Mouse (Mus musculus): Measurements from ENCODE around the gene Nod1.
"Not testable (repeated sequence)": the region's sequence is repeated elsewhere in the genome, so short reads cannot be mapped to it uniquely, and the experiment has no call there.

Nod1 gene

DNA sequence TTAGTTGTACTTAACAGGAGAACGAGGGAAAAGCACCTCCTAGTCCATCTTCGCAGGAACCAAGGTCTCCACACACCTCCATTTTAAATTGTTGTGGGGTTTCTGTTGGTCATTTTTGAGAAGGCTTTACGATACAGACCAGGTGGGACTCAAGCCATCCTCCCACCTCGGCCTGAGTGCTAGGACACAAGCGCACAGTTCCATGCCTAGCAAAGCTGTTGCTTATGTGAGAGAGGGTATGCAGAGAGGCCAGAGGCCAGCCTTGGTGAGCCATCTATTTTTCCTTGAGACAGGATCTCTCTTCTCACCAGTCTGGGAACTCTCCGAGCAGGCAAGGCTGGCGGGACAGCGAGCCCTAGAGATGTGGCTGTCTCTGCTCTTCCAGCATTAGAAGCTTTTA is 11.7 kb upstream of the Nod1 start:
- in situ Hi-C loops (cut with MboI, MseI), result loop anchor here in 1 of 2 experiments (5.0 kb wide), 1 partner anchor 302 kb away; the partner anchor contains the start of gene Mturn

DNA sequence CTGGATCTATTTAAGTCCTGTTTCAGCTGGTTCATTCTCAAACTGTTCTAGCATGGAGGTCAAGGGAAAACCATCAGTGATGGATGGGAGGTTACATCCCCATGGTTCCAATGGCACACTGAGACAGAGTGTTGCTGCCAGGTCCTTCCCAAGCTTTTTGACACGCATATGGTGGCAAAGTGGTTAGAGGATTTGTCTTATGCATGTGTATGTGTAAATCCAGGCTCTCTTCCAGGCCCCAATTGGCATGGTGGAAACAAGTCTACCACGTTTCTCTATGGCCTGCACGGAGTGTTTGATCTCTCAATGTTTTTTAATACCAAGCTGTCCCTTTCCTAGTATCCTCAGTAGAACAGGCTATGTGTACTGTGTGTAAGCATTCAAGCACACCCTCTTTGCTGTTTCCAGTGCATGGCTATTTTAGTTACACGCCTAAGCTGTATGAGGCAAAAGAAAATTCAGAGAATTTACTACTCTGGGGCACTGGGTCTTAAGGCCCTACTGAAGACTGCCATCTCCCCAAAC is 11.2 kb upstream of the Nod1 start:
- in situ Hi-C loops (cut with MboI, MseI), result loop anchor here in 1 of 2 experiments (5.0 kb wide), 1 partner anchor 301 kb away; the partner anchor contains the start of gene Mturn

DNA sequence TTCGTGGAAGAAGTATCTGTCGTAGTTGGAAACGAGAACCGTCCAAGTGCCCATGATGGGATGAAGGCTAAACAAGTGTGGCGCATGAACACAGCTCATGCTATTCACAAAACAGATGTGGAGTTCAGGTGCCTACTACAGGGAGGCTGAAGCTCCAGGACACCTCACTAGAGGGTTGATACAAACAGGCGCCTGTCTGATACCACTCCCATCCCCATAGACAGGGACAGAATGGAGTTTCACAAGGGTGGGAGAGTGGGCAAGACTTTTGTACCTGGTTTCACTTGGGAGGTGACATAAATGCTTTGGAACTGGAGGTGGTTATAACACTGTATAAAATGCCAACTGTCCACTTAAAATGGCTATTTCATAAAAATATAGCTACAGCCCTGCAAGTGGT is 7.0 kb upstream of the Nod1 start:
- in situ Hi-C loops (cut with MboI, MseI), result no loop called here

DNA sequence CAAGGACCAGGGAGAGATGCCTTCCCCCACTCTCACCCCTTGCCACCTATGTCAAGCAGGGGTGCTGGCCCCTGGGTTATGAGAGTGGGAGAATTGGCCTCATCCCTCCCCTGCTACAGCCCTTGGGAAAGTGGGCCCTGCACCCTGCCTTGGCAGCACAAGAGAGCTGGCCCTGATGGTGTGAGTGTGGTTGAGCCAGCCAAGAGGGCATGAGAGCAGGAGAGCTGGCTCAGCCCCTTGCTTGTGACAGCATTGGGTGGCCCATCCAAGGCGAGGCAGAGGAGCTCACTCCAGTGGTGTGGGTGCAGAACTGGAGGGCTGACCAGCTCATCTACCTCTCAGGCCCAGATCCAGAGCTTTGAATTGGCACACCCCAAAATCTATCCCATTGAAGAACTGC is 3.2 kb upstream of the Nod1 start:
- in situ Hi-C loops (cut with MboI, MseI), result no loop called here

DNA sequence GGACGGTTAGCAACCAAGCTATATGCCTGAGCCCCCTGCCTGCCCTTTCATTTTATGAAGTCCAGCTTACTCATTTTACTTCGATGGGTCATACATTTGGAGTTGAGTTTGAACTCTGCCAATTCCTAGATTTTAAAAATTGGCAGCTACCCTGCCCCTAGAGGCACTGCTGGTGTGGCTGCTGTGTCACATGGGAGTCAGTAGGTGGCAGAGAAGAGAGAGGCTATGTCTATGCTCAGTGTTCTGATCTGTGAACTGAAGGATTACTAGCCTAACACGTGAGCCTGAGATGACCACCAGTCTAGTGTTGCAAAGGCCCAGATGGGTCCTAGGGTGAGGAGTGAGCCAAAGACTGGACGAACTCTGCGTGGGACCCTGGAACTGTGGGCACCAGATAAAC is 2.1 kb upstream of the Nod1 start:
- in situ Hi-C loops (cut with MboI, MseI), result no loop called here

DNA sequence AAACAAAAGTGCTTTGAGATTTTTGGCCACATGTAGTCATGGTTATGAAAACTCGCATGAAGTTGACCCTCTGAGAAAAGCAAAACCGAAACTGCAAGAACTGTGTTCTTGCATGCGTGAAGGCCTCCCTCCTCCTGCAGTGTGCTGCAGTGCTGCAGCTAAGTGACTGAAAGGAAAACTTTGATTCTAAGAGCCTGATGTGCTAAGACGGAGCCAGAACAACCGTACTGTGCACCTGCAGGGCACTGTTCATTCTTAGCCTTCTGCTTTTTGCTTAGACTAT is 458 bp upstream of the Nod1 start:
- in situ Hi-C loops (cut with MboI, MseI), result no loop called here

DNA sequence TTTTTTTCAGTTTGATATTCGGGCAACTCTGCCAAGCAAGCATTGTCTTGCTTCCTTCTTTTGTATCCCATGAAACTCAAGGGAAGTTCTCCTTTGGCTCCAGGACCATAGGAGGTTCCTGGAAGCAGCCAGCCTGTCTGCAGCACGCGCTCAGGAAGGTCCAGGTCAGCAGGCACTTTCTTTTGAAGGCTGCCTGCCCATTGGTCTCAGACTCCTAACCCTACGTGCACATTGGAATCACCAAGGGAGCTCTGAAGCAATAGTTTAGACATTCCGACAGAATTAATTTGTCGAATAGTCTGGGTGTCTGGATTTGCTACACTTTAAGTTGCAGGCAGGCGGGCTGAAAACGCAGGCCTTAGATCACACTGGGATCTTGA is 691 bp downstream of the Nod1 start:
- in situ Hi-C loops (cut with MboI, MseI), result no loop called here

DNA sequence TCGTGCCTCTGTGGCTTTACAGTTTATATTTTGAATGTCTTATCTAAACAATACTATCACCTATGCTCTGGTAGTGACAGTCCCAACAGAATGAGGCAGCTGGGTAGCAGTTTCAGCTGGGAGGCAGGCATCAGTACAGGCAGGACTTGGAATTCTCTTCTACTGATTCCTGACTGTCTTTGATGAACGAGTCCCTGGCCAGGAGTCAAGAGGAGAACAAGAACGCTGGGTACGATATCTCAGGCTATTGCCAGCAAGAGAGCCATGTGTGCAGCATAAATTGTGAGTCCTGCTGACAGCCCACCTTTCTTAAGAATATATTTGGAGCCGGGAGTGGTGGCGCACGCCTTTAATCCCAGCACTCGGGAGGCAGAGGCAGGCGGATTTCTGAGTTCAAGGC is 1.9 kb downstream of the Nod1 start:
- in situ Hi-C loops (cut with MboI, MseI), result no loop called here

DNA sequence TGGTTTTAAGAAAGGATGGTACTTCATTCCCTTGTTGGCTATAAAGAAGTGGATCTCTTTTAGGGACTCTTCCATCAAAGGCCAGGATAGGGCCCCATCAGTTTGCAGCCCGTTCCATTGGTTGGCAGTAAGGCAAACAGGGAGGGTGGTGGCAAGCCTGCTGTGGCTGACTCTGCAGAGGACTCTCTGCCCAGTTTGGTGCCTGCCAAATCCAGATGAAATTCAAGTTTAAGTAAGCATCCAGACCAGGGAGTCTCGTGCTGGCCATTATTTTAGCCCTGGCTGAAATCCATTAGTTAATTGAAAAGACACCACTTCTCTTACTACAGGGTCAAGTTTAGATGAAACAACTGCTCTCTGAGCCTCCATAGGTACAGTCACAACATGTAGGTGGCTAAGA is 2.6 kb downstream of the Nod1 start:
- in situ Hi-C loops (cut with MboI, MseI), result no loop called here

DNA sequence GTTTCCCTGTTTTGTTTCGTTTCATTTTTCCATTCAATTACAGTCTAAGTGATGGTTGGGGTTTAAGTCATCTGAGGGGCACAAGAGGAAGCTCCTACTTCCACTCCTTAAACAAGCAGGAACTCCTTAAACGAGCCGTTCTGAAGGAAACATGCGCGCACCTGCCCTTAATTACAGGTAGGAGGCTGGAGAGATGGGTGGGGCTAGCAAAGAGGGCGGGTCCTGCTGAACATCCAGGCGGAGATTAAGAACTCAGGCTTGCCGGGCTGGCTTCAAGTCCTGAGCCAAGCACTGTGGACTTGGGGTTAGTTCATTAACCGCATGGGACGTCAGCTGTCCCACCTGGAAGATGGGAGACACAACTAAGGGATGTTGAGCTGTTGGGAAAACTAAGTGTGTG is 4.8 kb downstream of the Nod1 start:
- in situ Hi-C loops (cut with MboI, MseI), result no loop called here

DNA sequence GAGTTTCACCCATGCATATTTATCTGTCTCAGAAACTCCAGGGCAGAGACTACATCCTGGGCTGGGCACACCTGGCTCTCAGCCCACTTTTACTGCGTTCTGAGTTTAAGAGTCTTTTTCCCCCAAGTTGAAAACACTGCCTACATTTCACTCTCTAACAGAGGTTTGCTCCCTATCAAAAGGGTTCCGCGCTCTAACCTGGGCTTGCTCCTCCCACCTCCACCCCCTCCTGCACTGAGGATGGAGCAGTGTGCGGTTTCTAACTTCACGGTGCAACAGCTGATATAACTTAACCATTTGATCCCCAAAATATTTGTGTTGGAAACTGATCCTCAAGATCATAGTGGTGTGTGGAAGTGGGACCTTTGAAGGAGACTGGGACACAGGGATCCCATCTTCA is 7.2 kb downstream of the Nod1 start:
- in situ Hi-C loops (cut with MboI, MseI), result no loop called here

DNA sequence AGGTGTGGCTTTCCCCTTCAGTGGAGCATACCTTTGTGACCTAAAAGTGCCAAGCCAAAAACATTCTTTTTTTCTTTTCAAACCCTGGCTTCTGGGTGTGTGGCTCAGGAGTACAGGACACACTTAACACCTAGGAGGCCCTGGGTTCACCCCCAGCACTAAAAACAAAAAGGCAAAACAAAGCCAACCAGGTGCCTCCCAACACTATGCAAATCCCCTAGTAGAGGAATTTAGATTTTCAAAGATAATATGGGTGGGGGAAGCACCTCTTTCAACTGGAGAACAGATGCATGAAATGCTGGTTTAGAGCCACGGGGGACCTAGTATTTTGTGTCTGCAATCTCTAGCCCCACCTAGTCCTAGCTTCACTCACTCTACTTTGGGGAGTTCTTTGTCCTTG is 7.7 kb downstream of the Nod1 start:
- in situ Hi-C loops (cut with MboI, MseI), result no loop called here

DNA sequence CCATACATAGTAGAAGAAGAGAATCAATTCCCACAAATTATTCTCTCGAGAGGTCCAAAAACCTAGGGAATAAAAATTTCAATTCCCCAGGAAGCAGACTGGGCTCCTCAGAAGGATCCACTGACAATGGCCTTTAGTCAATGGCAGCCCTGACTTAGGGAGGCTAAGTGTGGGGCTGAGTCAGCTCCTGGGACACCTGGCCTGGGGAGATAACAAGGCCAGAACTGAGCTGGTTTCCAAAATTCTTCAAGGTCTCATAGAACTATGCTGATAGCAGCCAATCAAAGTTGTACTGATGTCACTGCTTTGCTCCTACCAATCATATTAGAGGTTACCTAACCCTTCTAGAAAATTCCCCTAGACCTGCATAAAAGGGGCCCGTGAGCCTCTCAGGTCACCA is 8.8 kb downstream of the Nod1 start:
- in situ Hi-C loops (cut with MboI, MseI), result no loop called here

DNA sequence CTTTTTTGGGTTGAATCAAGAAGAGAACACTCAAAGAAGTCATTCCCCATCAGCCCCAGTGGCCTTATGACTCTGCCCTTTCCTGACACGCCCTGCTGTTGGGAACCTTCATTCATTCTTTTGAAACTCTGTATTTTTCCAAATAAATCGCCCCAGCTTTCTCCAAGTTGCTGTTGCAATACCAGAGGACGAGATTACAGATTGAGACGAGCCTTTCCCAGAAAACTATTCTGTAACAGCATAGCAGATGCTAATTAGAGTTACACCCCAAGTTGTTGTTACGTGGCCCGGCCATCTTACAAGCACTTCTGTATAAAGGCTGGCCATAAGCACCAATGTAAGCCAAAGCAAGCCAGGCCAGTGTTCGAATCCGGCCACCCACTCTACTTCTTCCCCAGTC is 14.8 kb downstream of the Nod1 start:
- in situ Hi-C loops (cut with MboI, MseI), result no loop called here

DNA sequence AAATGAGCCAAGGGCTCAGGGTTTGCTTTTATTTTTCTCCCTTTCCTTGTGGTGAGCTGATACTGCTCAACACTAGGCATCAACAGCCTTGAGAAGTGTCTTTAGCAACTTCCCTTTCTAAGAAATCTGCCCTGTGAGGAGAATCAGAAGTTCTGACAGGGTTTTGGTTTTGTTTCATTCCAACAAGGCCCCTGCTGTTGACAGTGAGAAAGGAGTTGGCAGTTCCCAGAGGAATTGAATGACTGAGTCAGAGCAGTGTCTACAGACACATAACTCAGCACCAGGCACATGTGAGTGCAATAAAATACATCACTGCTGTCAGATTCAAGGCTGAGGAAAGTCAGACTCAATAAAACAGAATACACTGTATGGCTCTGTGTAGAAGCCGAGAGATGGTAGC is 16.0 kb downstream of the Nod1 start:
- in situ Hi-C loops (cut with MboI, MseI), result no loop called here

DNA sequence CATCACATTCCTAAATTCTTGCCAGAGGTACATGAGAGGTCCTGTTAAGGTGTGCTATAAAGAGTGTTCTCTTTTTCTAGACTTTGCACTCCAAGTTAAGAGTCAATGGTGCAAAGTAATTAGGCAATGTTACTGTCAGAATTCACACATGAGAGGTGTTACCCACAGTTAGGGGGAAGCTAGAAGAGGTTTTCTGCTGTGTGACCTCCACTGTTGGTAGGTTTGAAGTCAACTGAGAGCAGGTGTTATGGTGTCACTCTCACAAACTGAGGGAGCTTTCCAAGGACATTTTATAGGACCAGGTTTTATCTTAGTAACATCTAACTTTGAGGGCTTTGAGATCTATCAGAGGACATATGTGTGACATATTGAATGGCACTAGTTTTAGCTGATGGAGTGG is 16.5 kb downstream of the Nod1 start:
- in situ Hi-C loops (cut with MboI, MseI), result no loop called here

DNA sequence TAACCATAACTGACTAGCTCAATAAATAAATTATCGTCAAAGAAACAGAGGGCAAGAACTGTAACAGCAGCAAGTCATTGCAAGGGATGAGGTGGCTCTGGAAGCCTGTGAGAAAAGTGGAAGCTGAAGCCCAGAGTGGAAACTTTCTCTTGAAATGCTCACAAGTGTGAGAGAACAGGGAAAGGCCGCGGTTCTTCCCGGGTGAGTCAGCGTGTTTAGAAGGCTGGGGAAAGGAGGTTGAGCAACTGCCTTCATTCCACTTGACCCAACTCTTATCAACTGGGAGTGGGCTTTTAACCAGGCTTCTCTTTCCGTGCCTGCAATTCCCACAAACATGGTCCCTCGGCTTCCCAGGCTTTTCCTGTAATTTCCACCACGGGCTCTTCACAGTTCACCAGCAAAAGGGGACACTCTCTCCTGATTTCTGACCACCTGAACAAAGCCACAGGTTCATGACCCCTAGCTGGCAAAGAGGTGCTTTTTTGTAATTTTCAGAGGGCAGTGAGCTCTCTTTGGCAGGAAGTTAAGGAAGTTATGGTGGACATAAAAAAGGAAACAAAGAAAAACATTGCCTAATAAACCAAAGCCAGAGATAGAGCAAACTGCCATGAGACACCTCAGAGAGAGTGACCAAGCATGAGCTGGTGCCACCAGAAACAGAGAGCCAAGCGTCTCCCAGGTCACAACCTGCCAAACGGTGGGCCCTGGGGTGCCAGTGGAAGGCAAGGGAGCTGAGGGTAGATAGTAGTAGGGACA is 17.6 kb downstream of the Nod1 start:
- in situ Hi-C loops (cut with MboI, MseI), result no loop called here

DNA sequence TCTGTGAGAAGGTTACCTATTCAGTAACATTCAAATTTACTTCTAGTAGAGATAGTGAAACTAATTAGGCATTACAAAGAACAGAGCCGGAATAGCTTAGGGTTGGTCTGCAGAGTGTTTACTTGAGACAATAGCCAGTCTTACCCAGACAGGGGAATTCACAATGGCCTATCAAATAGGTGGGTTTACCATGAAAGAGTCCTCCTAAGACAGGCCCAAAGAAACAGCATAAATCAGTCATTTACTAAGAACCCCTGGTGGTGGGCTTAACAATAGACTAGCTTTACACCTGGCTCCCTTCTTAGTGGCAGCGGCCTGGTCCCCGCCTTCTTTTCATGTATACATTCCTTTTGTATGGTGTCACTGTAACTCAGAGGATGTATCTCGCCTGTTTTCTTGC is 19.0 kb downstream of the Nod1 start:
- in situ Hi-C loops (cut with MboI, MseI), result not testable (repeated sequence)

DNA sequence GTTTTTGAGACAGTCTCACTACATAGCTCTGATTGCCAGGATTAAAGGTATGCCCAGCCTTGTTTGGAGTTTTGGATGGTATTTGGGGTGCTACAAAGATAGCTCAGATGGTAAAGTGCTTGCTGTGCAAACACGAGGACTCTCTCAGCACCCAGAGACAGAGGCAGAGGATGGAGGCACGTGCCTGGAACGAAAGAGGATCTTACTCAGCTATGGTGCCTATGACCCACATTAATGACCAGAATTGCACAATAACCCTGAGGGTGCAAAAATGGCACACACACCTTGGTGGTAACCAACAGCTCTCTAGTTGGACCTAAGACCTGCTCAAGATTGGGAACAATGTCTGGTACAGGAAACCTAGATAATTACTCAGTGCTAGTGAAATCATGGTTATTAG is 19.9 kb downstream of the Nod1 start:
- in situ Hi-C loops (cut with MboI, MseI), result no loop called here

DNA sequence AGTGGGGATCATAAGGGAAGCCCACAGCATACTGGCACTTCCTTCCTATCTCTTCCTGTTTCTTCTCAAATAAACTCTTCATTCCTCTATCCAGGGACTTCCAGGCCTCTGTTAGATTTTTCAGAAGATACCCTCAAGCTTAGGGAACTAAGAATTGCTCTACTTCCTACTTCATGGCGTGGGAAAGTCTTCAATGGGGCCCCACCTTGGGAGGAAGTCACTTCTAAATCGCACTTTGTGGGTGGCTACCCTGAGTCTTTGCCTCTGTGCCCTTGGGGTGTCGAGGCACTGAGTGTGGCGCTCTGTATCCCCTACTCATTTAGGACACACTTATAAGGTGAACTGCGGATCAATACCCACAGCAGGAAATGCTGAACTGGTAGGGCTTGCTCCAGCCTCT is 23.7 kb downstream of the Nod1 start:
- in situ Hi-C loops (cut with MboI, MseI), result no loop called here

DNA sequence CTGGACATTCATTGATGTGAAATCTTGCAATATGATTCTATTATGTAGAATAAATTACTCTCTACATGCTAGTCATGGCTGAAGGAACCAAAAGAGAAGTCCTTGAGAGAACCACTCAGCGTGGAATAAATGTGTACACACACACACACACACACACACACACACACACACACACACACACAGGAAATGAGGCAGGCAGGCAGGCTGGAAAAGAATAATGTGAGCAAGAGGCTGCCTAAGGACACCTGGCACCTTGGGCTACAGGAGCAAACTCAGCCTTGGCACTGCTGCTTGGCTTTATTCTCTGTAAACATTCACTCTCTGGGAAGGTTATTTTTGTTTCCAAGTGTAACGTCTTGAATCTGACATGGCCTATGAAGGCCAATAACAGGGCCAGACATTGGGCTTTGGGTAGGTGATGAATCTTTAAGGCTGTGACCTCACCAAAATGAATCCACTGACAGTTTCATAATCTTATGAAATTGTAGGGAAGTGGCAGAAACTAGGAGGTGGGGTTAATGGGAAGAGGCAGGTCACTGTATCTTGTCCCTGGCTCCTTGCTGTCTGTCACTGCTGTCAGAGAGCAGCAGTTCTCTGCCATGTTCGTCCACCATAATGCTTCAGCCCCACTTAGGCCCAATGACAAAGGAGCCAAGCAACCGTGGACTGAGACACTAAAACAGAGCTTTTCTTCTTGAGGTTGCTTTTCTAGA is 26.0 kb downstream of the Nod1 start:
- in situ Hi-C loops (cut with MboI, MseI), result no loop called here

DNA sequence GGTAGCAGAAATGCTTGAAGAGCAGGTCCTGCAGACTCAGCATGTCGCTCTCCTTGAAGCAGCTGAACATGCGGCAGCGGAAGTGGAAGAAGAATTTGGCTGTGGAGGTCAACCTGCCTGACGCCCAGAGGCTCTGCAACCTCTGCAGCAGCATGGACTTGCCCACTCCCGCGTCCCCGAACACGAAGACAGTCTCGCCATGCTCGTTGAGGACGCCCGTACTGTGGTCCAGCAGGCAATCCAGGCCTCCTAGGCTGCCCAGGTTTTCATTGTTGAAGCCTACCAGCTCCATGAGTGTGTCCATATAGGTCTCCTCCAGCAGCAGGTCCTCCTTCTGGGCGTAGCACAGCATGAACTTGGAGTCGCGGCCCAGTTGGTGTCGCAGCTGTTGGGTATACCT is 27.9 kb downstream of the Nod1 start:
- in situ Hi-C loops (cut with MboI, MseI), result no loop called here

DNA sequence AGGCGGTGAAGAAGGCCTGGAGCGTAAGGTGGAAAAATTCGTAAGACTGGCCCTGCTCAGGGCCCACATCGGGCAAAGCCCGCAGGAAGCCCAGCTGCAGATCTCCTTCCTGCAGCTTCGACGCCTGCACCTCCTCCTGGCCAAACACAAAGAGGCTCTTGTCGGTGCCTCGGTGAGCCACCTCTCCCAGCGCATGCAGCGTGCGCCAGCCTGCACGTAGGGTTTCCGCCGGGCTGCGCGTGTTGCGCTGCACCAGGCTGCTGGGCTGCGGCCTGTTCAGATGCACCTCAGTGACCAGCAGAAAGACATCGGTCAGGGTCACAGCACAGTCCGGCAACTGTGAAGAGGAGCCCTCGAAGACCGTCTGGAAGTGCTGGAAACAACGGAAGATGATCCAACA is 28.7 kb downstream of the Nod1 start:
- in situ Hi-C loops (cut with MboI, MseI), result no loop called here

All from T-helper 17 cell (primary cell).